Mouse (Mus musculus): Measurements from ENCODE around the gene Cdyl2. TPM values are rescaled to one million over a fixed set of nuclear protein-coding genes. Genes with fewer than 3 reads are reported as not detected.

Cdyl2 gene
- polyA plus RNA-seq, 1 experiment from 2014 or later: 5.9 TPM

DNA sequence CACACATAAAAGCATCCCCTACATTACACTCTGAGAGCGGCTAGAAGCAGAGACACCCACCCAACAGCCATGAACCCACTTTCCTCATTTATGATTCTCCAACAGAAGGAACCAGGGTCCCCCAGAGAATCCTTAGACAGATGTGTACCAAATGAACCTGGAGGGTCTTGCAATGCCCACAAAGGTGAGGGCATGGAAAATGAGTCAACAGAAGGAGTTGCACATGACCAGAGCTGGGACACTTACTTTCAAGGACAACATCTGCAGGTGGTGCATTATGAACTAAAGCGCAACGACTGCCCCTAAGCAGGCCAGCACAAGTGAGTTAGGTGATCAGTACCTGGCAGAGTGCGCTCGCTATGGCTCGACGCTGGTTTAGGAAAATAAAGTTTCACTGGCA, 95.6 kb downstream of the Cdyl2 start:
- Histone ChIP-seq H3K36me3 (ENCODE audit: control insufficient read depth, insufficient read depth, low read length) (no peaks in the 10 kb centered on the region), H3K4me3 (ENCODE audit: low read depth, low read length) (no peak overlapping the region), H3K4me2 (ENCODE audit: low read length) (no peak overlapping the region), H3K9me3 (ENCODE audit: control insufficient read depth, low read length) (no peaks in the 10 kb centered on the region), H3K9ac (ENCODE audit: low read length) (no peak overlapping the region), H3K27ac (ENCODE audit: low read depth) (no peak overlapping the region), H3K27me3 (replicated peaks; ENCODE audit: control insufficient read depth, insufficient read depth, low read length) (no peaks in the 10 kb centered on the region), H3K4me1 (replicated peaks; ENCODE audit: control insufficient read depth, insufficient read depth, low read length) (no peaks in the 10 kb centered on the region)
- 91% methylated on average over 7 of the region's 7 CpGs for WGBS
- no peak for DNase-seq (ENCODE audit: low spot score)
- ATAC-seq (replicated peaks; ENCODE audit: low FRiP score, low TSS enrichment, low read depth): no peak

DNA sequence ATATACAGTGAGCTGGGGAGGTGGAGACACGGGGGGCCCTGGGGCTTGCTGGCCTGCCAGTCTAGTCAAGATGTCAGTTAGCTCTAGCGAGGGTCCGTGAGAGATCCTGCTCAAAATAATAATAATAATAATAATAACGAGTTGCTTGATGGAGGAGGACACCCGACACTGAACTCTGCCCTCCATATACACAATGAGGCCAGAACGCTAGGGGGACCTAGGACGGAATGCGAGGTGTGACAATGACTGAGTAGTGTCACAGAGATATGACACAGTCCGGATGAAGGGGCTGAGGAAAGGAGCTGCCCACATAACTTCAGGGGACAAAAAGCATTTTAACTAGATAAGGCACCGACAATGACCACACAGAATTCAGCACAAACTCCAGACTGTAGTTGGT, 96.4 kb downstream of the Cdyl2 start:
- Histone ChIP-seq H3K4me1 (replicated peaks; ENCODE audit: control insufficient read depth, insufficient read depth, low read length) (no peaks in the 10 kb centered on the region), H3K4me3 (ENCODE audit: low read depth, low read length) (no peak overlapping the region), H3K27me3 (replicated peaks; ENCODE audit: control insufficient read depth, insufficient read depth, low read length) (no peaks in the 10 kb centered on the region), H3K4me2 (ENCODE audit: low read length) (no peak overlapping the region), H3K36me3 (ENCODE audit: control insufficient read depth, insufficient read depth, low read length) (no peaks in the 10 kb centered on the region), H3K9ac (ENCODE audit: low read length) (no peak overlapping the region), H3K9me3 (ENCODE audit: control insufficient read depth, low read length) (no peaks in the 10 kb centered on the region), H3K27ac (ENCODE audit: low read depth) (no peak overlapping the region)
- 81% methylated on average over 10 of the region's 10 CpGs for WGBS
- no peak for ATAC-seq (replicated peaks; ENCODE audit: low FRiP score, low TSS enrichment, low read depth)
- DNase-seq (ENCODE audit: low spot score): no peak

DNA sequence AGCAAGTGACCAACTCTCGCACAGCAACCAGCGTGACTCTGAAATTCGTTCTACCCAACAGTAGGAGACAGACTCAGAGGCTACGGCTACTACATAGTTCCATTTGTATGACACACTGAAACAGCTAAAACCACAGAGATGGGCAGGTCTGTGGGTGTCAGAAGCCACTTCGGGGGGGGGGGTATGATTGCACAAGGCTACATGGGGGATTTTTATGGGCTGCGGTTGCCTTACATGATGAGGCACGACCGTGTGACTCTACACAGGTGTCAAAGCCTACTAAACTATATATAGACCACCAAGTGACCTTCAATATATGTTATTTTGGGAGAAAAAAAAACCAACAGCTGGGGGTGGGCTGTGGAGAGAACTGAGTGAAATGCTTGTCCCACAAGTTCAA, 96.8 kb downstream of the Cdyl2 start:
- H3K27ac ChIP-seq (ENCODE audit: low read depth): no peak overlapping the region
- DNase-seq (ENCODE audit: low spot score): no peak
- ATAC-seq (replicated peaks; ENCODE audit: low FRiP score, low TSS enrichment, low read depth): no peak
- no peak overlapping the region for H3K9ac ChIP-seq (ENCODE audit: low read length)
- H3K4me3 ChIP-seq (ENCODE audit: low read depth, low read length): no peak overlapping the region
- H3K36me3 ChIP-seq (ENCODE audit: control insufficient read depth, insufficient read depth, low read length): no peaks in the 10 kb centered on the region
- H3K9me3 ChIP-seq (ENCODE audit: control insufficient read depth, low read length): no peaks in the 10 kb centered on the region
- no peaks in the 10 kb centered on the region for H3K4me1 ChIP-seq (replicated peaks; ENCODE audit: control insufficient read depth, insufficient read depth, low read length)
- WGBS: 87% methylated on average over 8 of the region's 8 CpGs
- no peaks in the 10 kb centered on the region for H3K27me3 ChIP-seq (replicated peaks; ENCODE audit: control insufficient read depth, insufficient read depth, low read length)
- no peak overlapping the region for H3K4me2 ChIP-seq (ENCODE audit: low read length)

DNA sequence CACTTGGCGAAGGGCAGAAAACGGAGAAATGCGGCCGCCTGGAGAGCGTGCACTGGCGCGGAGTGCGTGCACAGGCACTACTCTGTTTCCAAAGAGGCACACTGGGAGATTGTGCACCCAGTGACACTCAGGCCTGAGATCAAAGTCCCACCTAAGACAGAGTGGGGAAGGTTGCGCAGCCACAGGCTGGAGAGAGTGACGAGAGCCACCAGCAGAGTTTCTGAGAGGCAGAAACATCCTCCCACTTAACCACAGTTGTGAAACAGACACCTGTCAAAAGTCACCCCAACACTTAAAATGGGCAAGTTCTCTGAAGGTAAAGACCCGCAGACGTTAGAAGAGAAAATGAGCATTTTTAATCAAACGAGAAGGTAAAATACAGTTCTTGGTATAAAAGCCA, 97.5 kb downstream of the Cdyl2 start:
- Histone ChIP-seq H3K36me3 (ENCODE audit: control insufficient read depth, insufficient read depth, low read length) (no peaks in the 10 kb centered on the region), H3K9ac (ENCODE audit: low read length) (no peak overlapping the region), H3K9me3 (ENCODE audit: control insufficient read depth, low read length) (no peaks in the 10 kb centered on the region), H3K27me3 (replicated peaks; ENCODE audit: control insufficient read depth, insufficient read depth, low read length) (no peaks in the 10 kb centered on the region), H3K4me3 (ENCODE audit: low read depth, low read length) (no peak overlapping the region), H3K4me2 (ENCODE audit: low read length) (no peak overlapping the region), H3K27ac (ENCODE audit: low read depth) (no peak overlapping the region), H3K4me1 (replicated peaks; ENCODE audit: control insufficient read depth, insufficient read depth, low read length) (no peaks in the 10 kb centered on the region)
- ATAC-seq (replicated peaks; ENCODE audit: low FRiP score, low TSS enrichment, low read depth) (no peak), DNase-seq (ENCODE audit: low spot score) (no peak)
- 92% methylated on average over 13 of the region's 13 CpGs for WGBS

GRCm38 (mm10) chr8:116634436-116634835, 98.4 kb downstream of the Cdyl2 start:
- Histone ChIP-seq H3K4me2 (ENCODE audit: low read length) (no peak overlapping the region), H3K27me3 (replicated peaks; ENCODE audit: control insufficient read depth, insufficient read depth, low read length) (no peaks in the 10 kb centered on the region), H3K4me1 (replicated peaks; ENCODE audit: control insufficient read depth, insufficient read depth, low read length) (no peaks in the 10 kb centered on the region), H3K4me3 (ENCODE audit: low read depth, low read length) (no peak overlapping the region), H3K9ac (ENCODE audit: low read length) (no peak overlapping the region), H3K9me3 (ENCODE audit: control insufficient read depth, low read length) (no peaks in the 10 kb centered on the region), H3K27ac (ENCODE audit: low read depth) (no peak overlapping the region), H3K36me3 (ENCODE audit: control insufficient read depth, insufficient read depth, low read length) (no peaks in the 10 kb centered on the region)
- ATAC-seq (replicated peaks; ENCODE audit: low FRiP score, low TSS enrichment, low read depth): no peak
- WGBS: 96% methylated on average over 4 of the region's 4 CpGs
- DNase-seq (ENCODE audit: low spot score): no peak

- H3K9me3 ChIP-seq (ENCODE audit: control insufficient read depth, low read length): no peaks in the 10 kb centered on the region
- ATAC-seq (replicated peaks; ENCODE audit: low FRiP score, low TSS enrichment, low read depth): no peak
- H3K4me2 ChIP-seq (ENCODE audit: low read length): no peak overlapping the region
- H3K9ac ChIP-seq (ENCODE audit: low read length): no peak overlapping the region
- no peak for DNase-seq (ENCODE audit: low spot score)
- no peaks in the 10 kb centered on the region for H3K36me3 ChIP-seq (ENCODE audit: control insufficient read depth, insufficient read depth, low read length)
- no peak overlapping the region for H3K27ac ChIP-seq (ENCODE audit: low read depth)
- no peaks in the 10 kb centered on the region for H3K27me3 ChIP-seq (replicated peaks; ENCODE audit: control insufficient read depth, insufficient read depth, low read length)
- no peaks in the 10 kb centered on the region for H3K4me1 ChIP-seq (replicated peaks; ENCODE audit: control insufficient read depth, insufficient read depth, low read length)
- WGBS: 70% methylated on average over 10 of the region's 10 CpGs
- H3K4me3 ChIP-seq (ENCODE audit: low read depth, low read length): no peak overlapping the region
Measured at GRCm38 (mm10) chr8:116633470-116634150, 99.2 kb downstream of the Cdyl2 start.

GRCm38 (mm10) chr8:116630066-116630465, 102.7 kb downstream of the Cdyl2 start:
- Histone ChIP-seq H3K27me3 (replicated peaks; ENCODE audit: control insufficient read depth, insufficient read depth, low read length) (no peaks in the 10 kb centered on the region), H3K4me3 (ENCODE audit: low read depth, low read length) (no peak overlapping the region), H3K27ac (ENCODE audit: low read depth) (no peak overlapping the region), H3K9me3 (ENCODE audit: control insufficient read depth, low read length) (no peaks in the 10 kb centered on the region), H3K36me3 (ENCODE audit: control insufficient read depth, insufficient read depth, low read length) (no peaks in the 10 kb centered on the region), H3K4me2 (ENCODE audit: low read length) (no peak overlapping the region), H3K9ac (ENCODE audit: low read length) (no peak overlapping the region), H3K4me1 (replicated peaks; ENCODE audit: control insufficient read depth, insufficient read depth, low read length) (no peaks in the 10 kb centered on the region)
- no peak for DNase-seq (ENCODE audit: low spot score)
- no peak for ATAC-seq (replicated peaks; ENCODE audit: low FRiP score, low TSS enrichment, low read depth)
- WGBS: 43% methylated on average over 11 of the region's 11 CpGs

DNA sequence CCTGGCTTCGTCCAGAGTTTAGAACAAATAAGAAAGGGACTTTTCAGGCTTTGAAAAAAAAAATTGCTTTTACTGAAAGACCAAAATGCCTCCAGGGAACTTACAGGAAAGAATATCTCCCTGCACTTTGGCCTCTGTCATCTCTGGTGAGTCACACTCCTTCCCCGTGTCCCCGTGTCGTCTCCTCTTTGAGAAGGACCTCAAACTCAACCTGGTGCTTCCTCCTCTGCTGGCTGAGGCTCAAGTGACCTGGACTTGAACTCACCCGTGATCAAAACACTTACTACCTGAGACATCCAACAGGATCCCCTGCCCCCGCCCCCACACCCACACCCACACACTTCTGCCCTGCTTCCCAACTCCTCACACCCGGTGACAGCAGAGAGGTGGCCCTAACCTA, 103.8 kb downstream of the Cdyl2 start:
- H3K9ac ChIP-seq (ENCODE audit: low read length): no peak overlapping the region
- H3K4me1 ChIP-seq (replicated peaks; ENCODE audit: control insufficient read depth, insufficient read depth, low read length): no peaks in the 10 kb centered on the region
- 0 out of 2 replicates have a peak, but pooled peaks have one; percentile 43 for ATAC-seq (replicated peaks; ENCODE audit: low FRiP score, low TSS enrichment, low read depth)
- no peak overlapping the region for H3K4me2 ChIP-seq (ENCODE audit: low read length)
- H3K27me3 ChIP-seq (replicated peaks; ENCODE audit: control insufficient read depth, insufficient read depth, low read length): no peaks in the 10 kb centered on the region
- no peak overlapping the region for H3K27ac ChIP-seq (ENCODE audit: low read depth)
- H3K36me3 ChIP-seq (ENCODE audit: control insufficient read depth, insufficient read depth, low read length): no peaks in the 10 kb centered on the region
- WGBS: 59% methylated on average over 7 of the region's 7 CpGs
- DNase-seq (ENCODE audit: low spot score): no peak
- no peaks in the 10 kb centered on the region for H3K9me3 ChIP-seq (ENCODE audit: control insufficient read depth, low read length)
- H3K4me3 ChIP-seq (ENCODE audit: low read depth, low read length): no peak overlapping the region

- Histone ChIP-seq H3K9me3 (ENCODE audit: control insufficient read depth, low read length) (no peaks in the 10 kb centered on the region), H3K4me3 (ENCODE audit: low read depth, low read length) (no peak overlapping the region), H3K36me3 (ENCODE audit: control insufficient read depth, insufficient read depth, low read length) (no peaks in the 10 kb centered on the region), H3K9ac (ENCODE audit: low read length) (no peak overlapping the region), H3K4me2 (ENCODE audit: low read length) (no peak overlapping the region), H3K27me3 (replicated peaks; ENCODE audit: control insufficient read depth, insufficient read depth, low read length) (no peaks in the 10 kb centered on the region), H3K4me1 (replicated peaks; ENCODE audit: control insufficient read depth, insufficient read depth, low read length) (no peaks in the 10 kb centered on the region), H3K27ac (ENCODE audit: low read depth) (no peak overlapping the region)
- DNase-seq (ENCODE audit: low spot score): no peak
- no peak for ATAC-seq (replicated peaks; ENCODE audit: low FRiP score, low TSS enrichment, low read depth)
- 94% methylated on average over 2 of the region's 2 CpGs for WGBS
Measured at GRCm38 (mm10) chr8:116627854-116628479, 104.8 kb downstream of the Cdyl2 start.
